Mouse (Mus musculus) c-Kit-negative CD71-positive TER-119-positive erythroid progenitor cells, embryonic 14.5 days (primary cell): Measurements from ENCODE around the gene Ccdc88c.

Source experiments
- DNase-seq: peaks from one replicate; pipeline ENCODE4 v3.0.0-alpha.2; 2013; ENCODE audit warnings: low read depth, low spot score

The Ccdc88c gene

GRCm38 (mm10) chr12:100931653-100932052, 97.2 kb downstream of the Ccdc88c start:
- DNase-seq: no peak

GRCm38 (mm10) chr12:100928286-100928685, 100.6 kb downstream of the Ccdc88c start:
- no peak for DNase-seq

GRCm38 (mm10) chr12:100925644-100926619, 102.9 kb downstream of the Ccdc88c start:
- peak; percentile 54 for DNase-seq

GRCm38 (mm10) chr12:100924646-100925339, 104.1 kb downstream of the Ccdc88c start:
- DNase-seq: no peak

DNA sequence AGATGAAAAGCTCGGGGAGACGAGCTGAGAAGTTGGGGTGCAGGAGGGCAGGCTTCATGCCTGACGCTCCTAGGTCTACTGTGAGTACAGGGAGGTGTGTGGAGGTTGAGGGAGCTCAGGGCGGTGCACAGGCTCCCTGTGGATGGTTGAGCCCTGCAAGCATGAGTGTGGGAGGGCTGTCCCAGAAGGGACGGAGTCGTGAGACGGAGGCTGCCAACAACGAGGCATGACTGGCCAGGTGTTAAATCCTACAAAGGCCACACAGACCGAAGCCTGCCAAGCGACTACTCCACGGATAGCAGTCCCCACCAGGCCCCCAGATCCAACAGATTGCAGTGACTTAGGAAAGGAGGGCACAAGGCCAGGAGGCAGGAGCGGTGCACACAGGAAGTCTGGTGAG, 118.1 kb downstream of the Ccdc88c start:
- DNase-seq: no peak

DNA sequence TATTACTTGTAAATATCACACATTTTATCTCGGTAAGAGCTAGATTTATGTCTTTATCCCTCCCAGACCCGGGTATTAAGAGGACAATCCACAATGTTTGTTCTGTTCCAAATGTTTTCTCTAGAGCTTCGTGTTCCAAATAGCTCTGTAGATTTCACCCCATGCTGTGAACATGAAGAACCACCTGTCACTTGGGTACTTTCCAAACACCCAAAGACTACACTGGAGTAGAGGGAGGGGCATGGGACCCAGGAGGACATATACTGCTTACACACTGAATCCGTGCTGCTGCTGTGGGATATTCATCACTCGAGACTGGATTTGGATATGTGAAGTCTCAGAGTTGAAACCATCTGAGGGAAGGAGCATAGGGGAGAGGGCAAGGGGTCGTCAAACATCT, 119.1 kb downstream of the Ccdc88c start:
- DNase-seq: no peak

DNA sequence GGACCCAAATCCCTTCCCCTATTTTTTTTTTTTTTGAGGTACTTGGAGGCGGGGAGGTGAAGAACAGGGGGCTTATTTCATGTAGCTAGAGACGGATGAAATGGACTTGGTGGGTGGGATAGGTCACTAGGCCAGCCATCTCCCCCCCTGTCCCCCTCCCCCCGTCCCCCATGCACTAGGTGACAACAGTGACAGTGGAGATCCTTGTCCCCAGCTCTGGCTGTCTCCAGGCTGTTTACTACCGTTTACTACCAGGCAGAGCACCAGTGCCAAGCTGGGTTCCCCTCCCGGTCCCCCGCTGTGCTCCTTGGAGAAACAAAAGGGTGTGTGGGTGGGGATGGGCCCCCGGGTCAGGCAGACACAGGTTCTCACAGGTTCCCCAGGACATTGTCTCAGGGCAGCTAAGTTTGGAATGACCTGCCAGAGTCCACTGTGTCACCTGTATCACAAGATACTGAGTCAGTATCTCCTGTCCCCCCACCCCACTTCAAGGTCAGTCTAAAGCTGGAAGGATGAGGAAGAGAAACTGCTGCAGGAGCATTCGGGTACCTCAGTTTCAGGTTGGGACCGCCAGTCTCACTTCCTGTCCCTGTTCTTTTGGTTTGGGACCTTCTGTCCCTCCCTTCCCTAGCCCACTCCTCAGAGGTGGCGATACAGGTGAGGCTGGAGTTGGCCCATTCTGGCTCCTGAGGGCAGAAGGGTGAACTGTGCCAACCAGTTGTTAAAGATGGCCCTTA, 120.4 kb downstream of the Ccdc88c start:
- no peak for DNase-seq

GRCm38 (mm10) chr12:100907598-100908297, 121.1 kb downstream of the Ccdc88c start, which contains the start of gene Gpr68:
TSS of gene Gpr68 (minus strand) at chr12:100908198.
- DNase-seq: no peak

- DNase-seq: no peak
These were observed 122.0 kb downstream of the Ccdc88c start for GRCm38 (mm10) chr12:100906861-100907260.

DNA sequence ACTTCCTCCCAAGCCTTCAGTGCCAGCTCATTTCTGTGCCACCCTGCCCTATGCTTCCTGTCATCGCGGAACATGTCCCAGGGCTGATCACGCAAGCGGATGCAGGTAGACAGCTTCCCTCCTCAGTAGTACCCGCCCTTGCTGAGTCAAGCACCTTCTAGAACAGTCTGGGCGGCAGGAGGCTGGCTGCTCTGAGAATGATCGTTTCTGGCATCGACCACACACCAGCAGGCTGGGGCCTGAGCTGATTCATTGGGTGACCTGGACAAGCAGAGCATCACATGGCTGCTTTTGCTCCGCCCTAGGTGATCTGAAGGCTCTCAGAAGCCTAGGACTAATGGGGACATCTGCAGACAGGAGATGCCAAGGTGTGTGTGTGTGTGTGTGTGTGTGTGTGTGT, 125.1 kb downstream of the Ccdc88c start:
- no peak for DNase-seq

GRCm38 (mm10) chr12:100901386-100901785, 127.5 kb downstream of the Ccdc88c start:
- DNase-seq: no peak

- no peak for DNase-seq
These were observed 128.0 kb downstream of the Ccdc88c start for GRCm38 (mm10) chr12:100900901-100901300.

- DNase-seq: no peak
These were observed 129.7 kb downstream of the Ccdc88c start for GRCm38 (mm10) chr12:100899111-100899640.

GRCm38 (mm10) chr12:100897736-100898650, 130.9 kb downstream of the Ccdc88c start:
- no peak for DNase-seq

DNA sequence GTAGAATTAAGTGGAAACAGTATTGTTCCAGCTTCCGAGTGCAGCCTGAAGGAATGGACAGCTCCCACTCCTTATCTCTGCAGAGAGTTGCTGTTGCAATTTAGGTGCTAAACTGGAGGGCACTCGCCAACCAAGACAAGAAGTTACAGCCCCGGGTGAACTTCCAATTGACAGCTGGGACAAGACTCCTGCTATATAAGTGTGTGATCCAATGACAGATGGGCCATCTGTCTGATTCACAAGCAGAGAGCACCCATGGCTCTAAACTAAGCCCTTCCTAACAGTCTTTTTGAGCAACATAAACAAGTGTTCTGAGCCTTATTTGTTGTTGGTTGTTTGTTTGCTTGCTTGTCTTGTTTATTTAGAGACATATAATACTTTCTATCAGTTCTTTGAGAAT, 132.2 kb downstream of the Ccdc88c start:
- DNase-seq: no peak

DNA sequence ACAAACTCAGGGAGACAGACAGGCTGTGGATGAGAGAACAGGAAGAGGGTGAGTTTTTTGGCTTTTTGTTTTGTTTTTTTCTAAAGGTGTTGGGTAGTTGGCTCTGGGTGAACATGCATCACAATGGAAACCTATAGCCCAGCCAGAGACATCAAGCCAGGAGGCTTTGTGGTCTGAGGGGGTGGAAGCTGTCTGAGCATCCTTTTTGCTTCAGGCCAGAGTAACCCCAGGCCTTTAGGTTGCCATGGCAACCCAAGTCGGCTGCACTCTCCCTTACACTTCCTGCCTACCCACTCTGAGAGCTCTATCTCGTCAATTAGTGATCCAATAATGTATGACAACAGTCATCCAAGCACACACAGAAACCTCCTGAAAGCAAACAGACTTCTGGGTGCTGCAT, 133.4 kb downstream of the Ccdc88c start:
- DNase-seq: no peak

DNA sequence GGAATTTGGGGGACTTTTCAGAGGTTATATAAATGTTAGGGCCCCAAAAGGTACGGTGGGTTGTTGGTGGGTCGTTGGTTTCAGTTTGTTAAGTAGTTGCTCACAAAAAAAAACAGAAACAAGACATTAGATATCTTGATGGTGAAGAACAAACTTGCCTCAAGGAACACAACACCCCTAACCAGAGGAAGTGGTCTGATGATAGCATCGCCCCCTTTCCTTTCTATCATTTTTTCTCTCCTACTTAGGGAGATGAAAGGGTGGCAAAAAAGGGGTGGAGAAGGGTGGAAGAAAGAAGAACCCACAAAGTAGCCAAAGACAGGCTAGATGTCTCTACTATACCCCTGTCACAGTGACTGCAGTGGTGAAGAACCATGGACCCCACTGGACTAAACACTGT, 138.3 kb downstream of the Ccdc88c start:
- no peak for DNase-seq

GRCm38 (mm10) chr12:100887801-100888258, 141.0 kb downstream of the Ccdc88c start:
- no peak for DNase-seq

- DNase-seq: no peak
These were observed 142.0 kb downstream of the Ccdc88c start for GRCm38 (mm10) chr12:100886877-100887276.

DNA sequence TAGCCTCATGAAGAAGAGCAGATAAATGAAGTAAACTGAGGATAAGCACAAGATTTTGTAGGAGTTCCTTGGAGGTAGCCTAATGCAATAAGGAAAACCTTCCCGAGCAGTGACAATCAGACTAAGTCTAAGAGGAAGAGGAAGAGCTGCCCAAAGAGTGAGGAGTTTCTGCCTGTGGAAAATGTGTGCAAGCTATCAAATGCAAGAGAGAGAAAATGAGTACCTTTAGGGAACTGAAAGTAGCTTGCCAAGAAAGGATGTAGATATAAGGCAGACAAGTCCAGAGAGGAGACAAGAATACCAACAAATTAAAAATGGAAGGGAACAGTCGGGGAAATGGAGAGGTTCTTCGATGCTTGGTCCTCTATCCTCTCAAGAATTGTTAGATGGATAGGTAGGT, 143.3 kb downstream of the Ccdc88c start:
- DNase-seq: no peak
